Mouse (Mus musculus): ENCODE measurements around the gene Cdk2ap2.

GRCm38 (mm10) chr19:4112063-4112960 lies 15.3 kb downstream of the Cdk2ap2 start:
- no peak for TF ChIP-seq CTCF (IDR thresholded peaks at IDR 0.05; ENCODE audit: extremely low read depth, insufficient read depth, low read length)
- no peak for TF ChIP-seq POLR2A (IDR thresholded peaks at IDR 0.05; ENCODE audit: extremely low read depth, insufficient read depth, low read length)
